Mouse (Mus musculus) layer of hippocampus, postnatal 14 days (tissue): Measurements from ENCODE around the gene Gm5938. TPM values are rescaled to one million over a fixed set of nuclear protein-coding genes. Genes with fewer than 3 reads are reported as not detected.

Experiments used
- DNase-seq, 2 experiments: peaks; one replicate each; pipeline ENCODE4 v3.0.0; 2021 to 2022; ENCODE audit warnings: low spot score in 2 of 2, mixed read lengths in 1 of 2
- long read RNA-seq, 2 experiments: library from polyadenylated mRNA; stranded (forward); transcript quantifications; one replicate each; pipeline ENCODE4 v2.0.0; 2021
- total RNA-seq, 2 experiments: library from RNA; stranded (reverse); gene quantifications; 2 replicates each; pipeline ENCODE4 v1.2.3; 2021

Gene Gm5938
- total RNA-seq: not detected
- long read RNA-seq, experiment 1: 0 reads
- long read RNA-seq, experiment 2: 0 reads

GRCm38 (mm10) chrX:78125167-78125566 lies at the start of gene Gm5938:
Gm5938 (plus strand) TSS chrX:78125467.
- no peak for DNase-seq

- no peak for DNase-seq
These were observed 34.0 kb upstream of the Gm5938 start, which contains the start of gene Obp1a for GRCm38 (mm10) chrX:78091274-78091673. Obp1a (minus strand) TSS chrX:78091374.

Other genes starting within 250 kb of the Gm5938 start
- gene 5430402E10Rik, start 200.4 kb upstream of the Gm5938 start, total RNA-seq: not detected
- not detected for gene Obp1a, start 34.1 kb upstream of the Gm5938 start, total RNA-seq
- gene Obp1b, start 61.3 kb downstream of the Gm5938 start, total RNA-seq: not detected
- gene Gm14743, start 120.5 kb downstream of the Gm5938 start, total RNA-seq: not detected
- gene 4930480E11Rik, start 244.2 kb downstream of the Gm5938 start, total RNA-seq: not detected